Mouse (Mus musculus): ENCODE results near the gene Pmf1. TPM values are rescaled to one million over a fixed set of nuclear protein-coding genes. Genes with fewer than 3 reads are reported as not detected.
A peak's percentile ranks its signal among the peaks of the same experiment; 100 is the strongest.

Pmf1 gene
- polyA plus RNA-seq, 1 experiment from 2014 or later, result 64.3 TPM

DNA sequence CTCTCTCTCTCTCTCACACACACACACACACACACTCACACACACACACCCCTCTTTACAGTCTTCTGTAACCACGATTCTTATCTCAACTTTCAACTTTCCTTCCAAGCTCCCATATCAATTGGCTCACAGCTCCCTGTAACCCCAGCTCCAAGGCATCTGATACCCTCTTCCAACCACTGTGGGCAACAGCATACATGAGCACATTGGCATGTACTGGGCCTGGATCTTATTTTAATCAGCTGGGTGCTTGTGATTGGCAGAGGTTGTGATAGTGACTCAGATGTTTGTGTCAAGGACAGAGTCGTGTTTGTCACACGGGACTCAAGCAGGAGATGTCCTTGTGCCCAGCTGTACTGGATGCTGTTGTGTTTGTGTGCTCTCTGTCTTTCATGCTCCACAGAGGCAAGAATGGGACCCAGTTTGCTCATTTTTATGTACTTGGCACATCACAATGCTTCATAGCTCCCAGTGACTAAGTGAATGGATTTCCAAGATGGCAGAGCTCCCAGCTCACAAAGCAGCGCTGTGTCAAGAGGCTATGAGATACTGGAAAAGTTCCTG lies 17.3 kb upstream of the Pmf1 start:
- 59% methylated on average over 4 of the region's 4 CpGs for WGBS (ENCODE audit: insufficient replicate concordance)
- Histone ChIP-seq H3K9me3 (ENCODE audit: low read length) (no peaks in the 10 kb centered on the region), H3K27me3 (ENCODE audit: insufficient read depth, low read length) (no peaks in the 10 kb centered on the region), H3K4me2 (ENCODE audit: low read depth, low read length) (no peak overlapping the region), H3K4me1 (ENCODE audit: insufficient read depth) (peaks cover 24% of the 10 kb centered on the region), H3K9ac (replicated peaks) (no peak overlapping the region), H3K27ac (ENCODE audit: low read depth) (no peak overlapping the region), H3K36me3 (replicated peaks; ENCODE audit: insufficient read depth, low read length) (no peaks in the 10 kb centered on the region), H3K4me3 (ENCODE audit: low read depth, low read length) (no peak overlapping the region)
- TF ChIP-seq EP300 (IDR thresholded peaks at IDR 0.05; ENCODE audit: low read depth), result no peak
- no peak for TF ChIP-seq CTCF (IDR thresholded peaks at IDR 0.05; ENCODE audit: low read depth)
- ATAC-seq, result no peak
- no peak for DNase-seq

DNA sequence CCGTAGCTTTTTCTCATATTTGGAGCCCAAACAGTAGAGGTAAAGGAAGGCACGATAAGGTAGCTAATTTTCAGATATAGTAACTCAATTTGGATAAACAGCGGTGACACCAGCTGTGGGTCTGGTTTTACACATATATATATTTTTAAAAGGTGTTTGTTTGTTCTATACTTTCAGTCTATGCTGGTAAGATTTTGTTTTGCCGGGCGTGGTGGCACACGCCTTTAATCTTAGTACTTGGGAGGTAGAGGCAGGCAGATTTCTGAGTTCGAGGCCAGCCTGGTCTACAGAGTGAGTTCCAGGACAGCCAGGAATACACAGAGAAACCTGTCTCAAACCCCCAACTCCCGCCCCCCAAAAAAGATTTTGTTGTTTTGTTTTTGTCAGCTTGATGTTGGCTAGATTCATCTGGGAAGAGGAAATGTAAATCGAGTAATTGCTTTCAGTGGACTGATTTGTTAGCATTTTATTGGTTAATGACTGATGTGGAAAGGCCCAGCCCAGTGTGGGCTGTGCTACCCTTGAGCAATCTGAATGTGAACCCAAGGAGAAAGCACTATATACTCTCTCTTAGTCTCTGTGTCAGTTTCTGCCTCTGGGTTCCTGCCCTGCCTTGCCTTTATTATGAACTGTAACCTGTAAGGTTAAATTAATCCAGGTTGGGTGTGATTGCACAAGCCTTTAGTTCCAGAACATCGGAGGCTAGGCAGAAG lies 15.7 kb upstream of the Pmf1 start:
- H3K4me2 ChIP-seq (ENCODE audit: low read depth, low read length), result peak overlapping the region; percentile 60; the same call in 1 of the 2 replicates
- no peak for ATAC-seq
- no peak for TF ChIP-seq EP300 (IDR thresholded peaks at IDR 0.05; ENCODE audit: low read depth)
- no peak for TF ChIP-seq CTCF (IDR thresholded peaks at IDR 0.05; ENCODE audit: low read depth)
- no peak for DNase-seq
- 74% methylated on average over 10 of the region's 10 CpGs for WGBS (ENCODE audit: insufficient replicate concordance)
- peaks cover 39% of the 10 kb centered on the region for H3K4me1 ChIP-seq (ENCODE audit: insufficient read depth)
- H3K27ac ChIP-seq (ENCODE audit: low read depth), result 0 out of 2 replicates have a peak overlapping the region, but pooled peaks have one; percentile 34
- no peaks in the 10 kb centered on the region for H3K9me3 ChIP-seq (ENCODE audit: low read length)
- no peaks in the 10 kb centered on the region for H3K27me3 ChIP-seq (ENCODE audit: insufficient read depth, low read length)
- no peak overlapping the region for H3K9ac ChIP-seq (replicated peaks)
- H3K4me3 ChIP-seq (ENCODE audit: low read depth, low read length), result 0 out of 2 replicates have a peak overlapping the region, but pooled peaks have one; percentile 70
- H3K36me3 ChIP-seq (replicated peaks; ENCODE audit: insufficient read depth, low read length), result peaks cover 4% of the 10 kb centered on the region

DNA sequence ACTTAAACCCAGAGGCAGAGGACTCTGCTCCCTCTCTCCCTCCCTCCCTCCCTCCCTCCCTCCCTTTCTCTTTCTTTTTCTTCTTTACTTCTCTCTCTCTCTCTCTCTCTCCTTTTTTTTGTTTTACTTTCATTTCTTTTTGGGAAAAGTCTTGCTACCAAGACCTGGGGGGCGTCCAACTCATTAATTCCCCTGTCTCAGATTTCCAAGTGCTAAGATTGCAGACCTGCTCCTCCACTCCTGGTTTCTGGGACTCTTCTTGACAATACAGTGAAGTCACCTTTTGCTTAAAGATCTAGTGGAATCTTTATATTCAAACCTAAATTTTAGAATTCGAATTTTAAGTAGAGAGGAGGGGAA lies 15.2 kb upstream of the Pmf1 start:
- DNase-seq, result no peak

DNA sequence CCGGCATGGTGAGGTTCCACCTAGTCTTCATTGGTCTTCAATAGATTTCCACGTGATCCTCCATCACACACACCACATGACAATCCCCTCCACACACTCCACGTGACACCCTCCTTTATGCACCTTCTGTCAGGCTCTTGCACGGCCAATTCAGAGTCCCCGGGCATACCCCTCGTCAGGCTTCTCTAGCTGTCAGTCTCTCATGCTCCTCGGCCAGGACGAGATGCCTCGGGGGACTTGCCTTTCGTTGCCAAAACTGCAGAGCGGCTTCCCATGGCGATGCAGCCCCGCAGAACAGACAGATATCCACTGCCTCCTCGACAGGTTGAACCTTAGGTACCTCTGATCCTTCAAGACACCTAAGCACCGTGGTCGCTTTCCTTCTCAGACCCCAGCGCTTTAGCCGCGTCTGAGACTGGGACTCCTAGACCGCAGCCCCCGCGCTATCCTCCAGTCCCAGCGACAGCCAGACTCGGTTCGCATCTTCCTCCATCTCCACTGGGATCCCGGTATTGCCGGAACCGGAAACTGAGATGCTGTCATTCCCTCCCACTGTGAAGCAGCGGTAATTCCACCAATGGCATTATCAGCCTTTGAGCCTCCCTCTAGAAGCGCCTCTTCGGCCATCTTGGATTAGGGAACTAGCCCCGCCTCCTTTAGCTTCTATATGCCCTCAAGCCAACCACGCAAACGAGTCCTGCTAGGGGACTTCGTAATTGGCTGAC lies 14.6 kb upstream of the Pmf1 start, which contains the start of gene Slc25a44:
Slc25a44 (minus strand) TSS at position 535 of the 725 bp plus-strand sequence.
- Histone ChIP-seq H3K27ac (ENCODE audit: low read depth) (peak within 1 kb of the TSS; percentile 69), H3K27me3 (ENCODE audit: insufficient read depth, low read length) (no peaks in the 10 kb centered on the region), H3K4me3 (ENCODE audit: low read depth, low read length) (peak within 1 kb of the TSS; percentile 70), H3K36me3 (replicated peaks; ENCODE audit: insufficient read depth, low read length) (peaks cover 15% of the 10 kb centered on the region), H3K4me2 (ENCODE audit: low read depth, low read length) (peak within 1 kb of the TSS; percentile 84), H3K9me3 (ENCODE audit: low read length) (no peaks in the 10 kb centered on the region), H3K4me1 (ENCODE audit: insufficient read depth) (peaks cover 40% of the 10 kb centered on the region), H3K9ac (replicated peaks) (peak within 1 kb of the TSS; percentile 66)
- WGBS (ENCODE audit: insufficient replicate concordance), result under 1% methylated on average over 35 of the region's 35 CpGs
- ATAC-seq, result peak; percentile 93
- peak; percentile 94 for DNase-seq
- no peak for TF ChIP-seq CTCF (IDR thresholded peaks at IDR 0.05; ENCODE audit: low read depth)
- 0 out of 2 replicates have a peak, but pooled peaks have one; percentile 36 for TF ChIP-seq EP300 (IDR thresholded peaks at IDR 0.05; ENCODE audit: low read depth)

More for the DNA sequence above, 15.2 kb upstream of the Pmf1 start:
- ATAC-seq, result no peak
- TF ChIP-seq EP300 (IDR thresholded peaks at IDR 0.05; ENCODE audit: low read depth) (no peak), CTCF (IDR thresholded peaks at IDR 0.05; ENCODE audit: low read depth) (no peak)
- Histone ChIP-seq H3K27me3 (ENCODE audit: insufficient read depth, low read length) (no peaks in the 10 kb centered on the region), H3K27ac (ENCODE audit: low read depth) (peak overlapping the region; percentile 34; the same call in 1 of the 2 replicates), H3K9me3 (ENCODE audit: low read length) (no peaks in the 10 kb centered on the region), H3K36me3 (replicated peaks; ENCODE audit: insufficient read depth, low read length) (peaks cover 9% of the 10 kb centered on the region), H3K4me2 (ENCODE audit: low read depth, low read length) (peak overlapping the region; percentile 60), H3K9ac (replicated peaks) (no peak overlapping the region), H3K4me3 (ENCODE audit: low read depth, low read length) (peak overlapping the region; percentile 70; the same call in 1 of the 2 replicates), H3K4me1 (ENCODE audit: insufficient read depth) (peaks cover 40% of the 10 kb centered on the region)
- WGBS (ENCODE audit: insufficient replicate concordance), result 12% methylated on average over 2 of the region's 2 CpGs

DNA sequence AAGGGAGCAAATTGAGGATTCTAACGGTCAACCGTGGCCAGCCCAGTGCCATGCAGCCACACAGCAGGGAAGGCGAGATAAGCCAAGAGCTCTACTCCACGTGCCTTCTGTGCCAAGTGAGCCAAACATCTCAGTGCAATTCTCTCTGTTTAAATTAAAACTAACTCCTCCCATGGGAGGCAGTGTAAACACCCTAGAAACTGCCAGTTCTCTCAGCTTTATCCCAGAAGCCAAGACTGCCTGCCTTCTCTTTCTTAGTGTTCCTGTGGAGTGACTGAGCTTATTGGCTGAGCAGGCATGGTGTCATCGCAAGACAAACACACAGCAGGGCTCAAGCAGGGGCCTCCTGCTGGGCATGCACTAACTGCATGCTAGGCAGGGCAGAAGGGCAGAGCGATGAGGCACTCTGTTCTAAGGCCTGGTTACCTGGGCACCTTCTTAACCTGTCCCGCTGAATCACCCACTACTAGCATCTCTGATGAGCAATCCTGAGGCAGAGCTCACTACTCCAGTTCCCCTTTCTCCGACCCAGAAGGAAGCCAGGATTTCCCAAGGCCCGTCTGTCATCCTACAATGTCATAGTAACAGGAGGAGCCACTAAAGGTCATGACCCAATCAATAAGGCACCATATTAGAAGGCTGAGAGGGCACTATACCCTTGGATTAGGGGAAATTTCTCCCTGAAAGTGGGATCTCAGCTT lies 12.0 kb upstream of the Pmf1 start:
- Histone ChIP-seq H3K36me3 (replicated peaks; ENCODE audit: insufficient read depth, low read length) (peaks cover 30% of the 10 kb centered on the region), H3K9me3 (ENCODE audit: low read length) (no peaks in the 10 kb centered on the region), H3K4me2 (ENCODE audit: low read depth, low read length) (peak overlapping the region; percentile 6), H3K9ac (replicated peaks) (peak overlapping the region; percentile 13; the same call in 1 of the 2 replicates), H3K4me1 (ENCODE audit: insufficient read depth) (peaks cover 35% of the 10 kb centered on the region), H3K4me3 (ENCODE audit: low read depth, low read length) (no peak overlapping the region), H3K27me3 (ENCODE audit: insufficient read depth, low read length) (no peaks in the 10 kb centered on the region), H3K27ac (ENCODE audit: low read depth) (peak overlapping the region; percentile 84)
- peak; percentile 49 for DNase-seq
- TF ChIP-seq EP300 (IDR thresholded peaks at IDR 0.05; ENCODE audit: low read depth), result peak; percentile 70
- TF ChIP-seq CTCF (IDR thresholded peaks at IDR 0.05; ENCODE audit: low read depth), result peak; percentile 47
- 42% methylated on average over 9 of the region's 9 CpGs for WGBS (ENCODE audit: insufficient replicate concordance)
- peak; percentile 30 for ATAC-seq
